Mouse (Mus musculus) forebrain, embryonic 15.5 days (tissue): ENCODE data around the gene Kif26b. TPM values are rescaled to one million over a fixed set of nuclear protein-coding genes. Genes with fewer than 3 reads are reported as not detected.
A peak's percentile ranks its signal among the peaks of the same experiment; 100 is the strongest.

ENCODE experiments used
- ATAC-seq: fragments of 200-750 bp; cut with Nextera tagmentation; replicated peaks from 2 replicates; pipeline ENCODE4 v1.8.0; 2017; ENCODE audit warnings: mild to moderate bottlenecking, moderate TSS enrichment, moderate library complexity
- H3K27ac ChIP-seq: fragments of 300-500 bp; sonication (generic); replicated peaks from 2 replicates; pipeline ENCODE4 v1.5.1; 2015; ENCODE audit warnings: mild to moderate bottlenecking, inconsistent platforms
- H3K27me3 ChIP-seq: fragments of 300-500 bp; sonication (generic); 2 replicates; pipeline ENCODE4 v1.6.1; 2015; ENCODE audit warnings: inconsistent platforms
- H3K36me3 ChIP-seq: fragments of 300-500 bp; sonication (generic); 2 replicates; pipeline ENCODE4 v1.6.1; 2015; ENCODE audit warnings: mild to moderate bottlenecking, inconsistent platforms
- H3K4me1 ChIP-seq: fragments of 300-500 bp; sonication (generic); 2 replicates; pipeline ENCODE4 v1.6.1; 2015; ENCODE audit warnings: inconsistent platforms
- H3K4me2 ChIP-seq: fragments of 300-500 bp; sonication (generic); replicated peaks from 2 replicates; pipeline ENCODE4 v1.6.1; 2015; ENCODE audit warnings: mild to moderate bottlenecking, inconsistent platforms
- H3K4me3 ChIP-seq: fragments of 300-500 bp; sonication (generic); 2 replicates; pipeline ENCODE4 v1.5.1; 2015; ENCODE audit warnings: mild to moderate bottlenecking, inconsistent platforms
- H3K9ac ChIP-seq: fragments of 300-500 bp; sonication (generic); replicated peaks from 2 replicates; pipeline ENCODE4 v1.6.1; 2015; ENCODE audit warnings: mild to moderate bottlenecking, inconsistent platforms
- H3K9me3 ChIP-seq: fragments of 300-500 bp; sonication (generic); 2 replicates; pipeline ENCODE4 v1.6.1; 2016; ENCODE audit warnings: inconsistent platforms
- WGBS: fragments of 180-500 bp; shearing (Covaris S2); methylation state at CpG from one replicate; pipeline ENCODE4 v1.1.7; 2015; ENCODE audit warnings: mixed read lengths; 5-methylcytosine and 5-hydroxymethylcytosine counted together
- polyA plus RNA-seq: library from polyadenylated mRNA; unstranded; fragments of >200 nt; fragmentation: Nextera tagmentation; extraction: Ambion mirVana; gene quantifications from 2 replicates; pipeline ENCODE4 v1.2.1, GENCODE M21; 2015

The Kif26b gene
- polyA plus RNA-seq, 1 experiment from 2014 or later: 4.3 TPM

DNA sequence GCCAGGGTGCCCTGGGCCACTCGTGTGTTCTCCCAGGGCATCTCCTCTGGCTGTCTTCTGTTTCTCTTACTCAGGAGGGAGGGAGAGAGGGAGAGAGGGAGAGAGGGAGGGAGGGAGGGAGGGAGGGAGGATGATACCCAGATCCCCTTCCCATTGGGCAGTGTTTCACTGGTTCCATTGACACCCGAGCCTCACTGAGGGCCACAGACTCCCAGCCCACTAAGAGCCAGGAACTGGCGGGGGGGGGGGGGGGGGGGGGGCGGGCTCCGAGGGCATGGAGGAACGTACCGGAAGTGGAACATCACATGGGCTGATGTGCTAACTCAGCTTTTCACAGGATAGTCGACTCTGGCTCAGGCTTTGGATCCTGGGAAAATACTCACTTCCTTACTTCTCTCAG lies 15.0 kb upstream of the Kif26b start:
- no peaks in the 10 kb centered on the region for H3K36me3 ChIP-seq
- H3K4me3 ChIP-seq: no peak overlapping the region
- H3K9me3 ChIP-seq: no peaks in the 10 kb centered on the region
- no peak overlapping the region for H3K4me2 ChIP-seq
- no peak overlapping the region for H3K9ac ChIP-seq
- no peaks in the 10 kb centered on the region for H3K4me1 ChIP-seq
- H3K27me3 ChIP-seq: no peaks in the 10 kb centered on the region
- no peak for ATAC-seq
- 35% methylated on average over 6 of the region's 8 CpGs for WGBS
- H3K27ac ChIP-seq: no peak overlapping the region

DNA sequence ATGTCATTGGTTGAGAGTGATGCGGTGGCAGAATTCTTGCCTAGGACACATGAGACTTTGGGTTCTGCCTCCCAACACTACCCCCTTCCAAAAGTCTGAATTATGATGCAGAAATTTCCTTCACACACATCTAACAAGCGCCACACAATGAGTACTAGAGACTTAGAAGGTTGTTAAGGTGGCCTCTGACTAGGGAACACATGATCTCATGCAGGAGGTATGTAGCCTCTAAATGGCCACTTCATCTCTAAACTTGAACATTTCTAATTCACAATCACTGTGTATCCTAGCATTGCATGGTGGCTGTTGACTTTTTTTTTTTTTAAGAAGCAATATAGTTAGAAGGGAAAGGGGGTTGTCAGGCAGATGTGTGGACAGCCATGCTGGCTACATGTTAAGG lies 13.1 kb upstream of the Kif26b start:
- Histone ChIP-seq H3K9me3 (no peaks in the 10 kb centered on the region), H3K36me3 (no peaks in the 10 kb centered on the region), H3K27ac (no peak overlapping the region), H3K27me3 (no peaks in the 10 kb centered on the region), H3K4me3 (no peak overlapping the region), H3K4me1 (no peaks in the 10 kb centered on the region), H3K9ac (no peak overlapping the region), H3K4me2 (no peak overlapping the region)
- WGBS: 76% methylated on average over 2 of the region's 2 CpGs
- no peak for ATAC-seq

DNA sequence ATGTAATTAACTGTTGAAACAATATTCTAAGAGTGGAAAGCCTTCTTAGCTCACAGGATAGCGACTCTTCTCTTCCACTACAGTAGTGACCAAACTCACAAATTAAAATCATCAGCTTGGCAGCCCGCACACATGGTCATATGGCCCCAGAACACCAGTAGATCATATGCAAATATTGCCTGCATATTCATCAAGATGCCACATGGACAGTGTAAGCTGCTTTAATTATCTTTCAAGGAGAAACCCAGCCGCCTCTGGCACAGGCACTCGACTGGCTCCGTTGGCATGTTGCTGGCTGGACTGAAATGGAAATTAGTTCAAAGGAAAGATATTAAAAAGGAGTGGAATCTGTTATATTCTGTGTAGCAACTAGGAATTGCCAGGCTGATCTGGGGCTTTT lies 6.5 kb upstream of the Kif26b start:
- Histone ChIP-seq H3K4me2 (no peak overlapping the region), H3K4me3 (no peak overlapping the region), H3K9me3 (no peaks in the 10 kb centered on the region), H3K4me1 (peaks cover 14% of the 10 kb centered on the region), H3K27me3 (no peaks in the 10 kb centered on the region), H3K9ac (no peak overlapping the region), H3K36me3 (no peaks in the 10 kb centered on the region), H3K27ac (peak overlapping the region; percentile 28)
- WGBS: 35% methylated on average over 5 of the region's 5 CpGs
- peak; percentile 79 for ATAC-seq

DNA sequence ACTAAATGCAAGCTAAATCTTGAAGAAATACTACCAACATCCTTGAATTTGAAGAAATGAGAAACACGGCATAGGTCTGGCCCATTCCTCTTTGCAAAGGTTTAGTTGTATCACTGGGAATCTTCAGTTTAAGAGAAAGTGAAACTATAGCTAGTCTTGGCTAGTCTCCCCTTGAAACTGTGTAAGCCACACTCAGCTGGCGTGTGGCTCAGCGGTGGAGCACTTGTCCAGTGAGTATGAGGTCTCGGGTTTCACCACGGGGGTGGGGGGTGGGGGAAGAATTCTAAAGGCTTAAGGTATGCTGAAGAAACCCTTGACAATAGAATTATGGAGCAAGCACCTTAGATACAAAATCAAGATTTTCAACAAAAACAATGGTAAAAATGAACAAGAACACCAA lies 5.8 kb upstream of the Kif26b start:
- Histone ChIP-seq H3K27ac (no peak overlapping the region), H3K27me3 (peaks cover 7% of the 10 kb centered on the region), H3K9me3 (no peaks in the 10 kb centered on the region), H3K4me1 (peaks cover 22% of the 10 kb centered on the region), H3K4me2 (no peak overlapping the region), H3K36me3 (no peaks in the 10 kb centered on the region), H3K9ac (no peak overlapping the region), H3K4me3 (no peak overlapping the region)
- WGBS: 54% methylated on average over 5 of the region's 5 CpGs
- no peak for ATAC-seq

DNA sequence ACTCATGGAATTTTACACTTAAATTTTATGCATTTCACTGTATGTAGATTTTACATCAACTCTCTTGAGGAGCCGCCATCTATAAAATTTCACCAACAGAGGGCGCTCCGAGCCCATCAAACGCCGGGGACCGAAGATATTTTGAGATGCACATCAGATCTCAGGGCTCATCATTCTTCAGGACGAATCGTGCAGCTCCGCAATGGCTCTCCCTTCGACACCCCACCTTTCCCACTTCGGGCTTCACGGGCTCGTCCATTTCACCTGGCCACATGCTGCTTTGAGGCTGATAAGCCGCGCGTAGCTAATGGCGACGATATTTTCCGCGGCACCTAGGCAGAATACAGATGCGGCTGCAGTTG lies 1.8 kb upstream of the Kif26b start:
- H3K9me3 ChIP-seq: no peaks in the 10 kb centered on the region
- under 1% methylated on average over 21 of the region's 21 CpGs for WGBS
- peak overlapping the region; percentile 73 for H3K9ac ChIP-seq
- peak overlapping the region; percentile 70 for H3K27ac ChIP-seq
- H3K36me3 ChIP-seq: no peaks in the 10 kb centered on the region
- peak; percentile 30 for ATAC-seq
- H3K4me2 ChIP-seq: peak overlapping the region; percentile 100
- H3K4me1 ChIP-seq: peaks cover 40% of the 10 kb centered on the region
- peak overlapping the region; percentile 78 for H3K4me3 ChIP-seq
- H3K27me3 ChIP-seq: peaks cover 12% of the 10 kb centered on the region

DNA sequence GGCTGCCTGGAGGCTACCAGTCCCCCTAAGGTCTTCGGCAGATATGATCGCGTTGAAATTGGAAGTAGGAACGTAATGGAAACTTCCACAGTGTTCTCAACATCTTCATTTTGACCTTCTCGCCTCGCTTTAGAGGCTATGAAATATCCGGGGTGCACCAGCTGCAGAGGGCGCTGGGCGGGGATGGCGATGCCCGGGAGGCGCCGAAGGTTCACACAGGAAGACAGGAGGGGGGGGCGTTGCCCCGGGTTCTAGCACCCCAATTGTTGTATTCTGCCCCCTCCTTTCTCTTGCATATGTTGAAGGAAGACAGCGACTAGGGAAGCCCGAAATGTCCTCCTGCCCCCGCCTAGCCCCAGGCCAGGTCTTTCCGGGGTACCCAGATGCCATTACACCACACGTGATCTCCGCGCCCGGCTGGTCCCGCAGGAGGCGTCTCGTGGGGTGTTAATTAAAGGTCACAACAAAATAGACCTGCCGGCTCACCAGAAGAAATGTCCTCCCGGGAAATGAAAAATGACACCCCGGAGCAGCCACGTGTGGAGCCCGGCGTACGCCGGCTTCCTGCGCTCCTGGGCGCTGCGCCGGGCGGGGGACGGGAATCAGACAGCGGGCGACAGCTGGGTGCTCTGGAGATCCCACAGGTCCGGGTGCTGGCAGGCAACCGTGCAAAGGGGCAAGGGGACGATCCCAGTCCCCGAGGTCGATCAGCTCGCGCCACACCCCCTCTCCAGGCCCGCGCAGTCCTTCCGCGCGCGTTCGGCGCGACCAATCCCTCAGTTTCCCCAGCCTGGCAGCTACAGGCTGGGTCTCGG lies 1.2 kb upstream of the Kif26b start:
- Histone ChIP-seq H3K36me3 (no peaks in the 10 kb centered on the region), H3K9ac (peak overlapping the region; percentile 73), H3K27ac (peak overlapping the region; percentile 70), H3K9me3 (no peaks in the 10 kb centered on the region), H3K4me2 (peak overlapping the region; percentile 100), H3K4me1 (peaks cover 39% of the 10 kb centered on the region), H3K27me3 (peaks cover 12% of the 10 kb centered on the region), H3K4me3 (peak overlapping the region; percentile 78)
- WGBS: under 1% methylated on average over 59 of the region's 59 CpGs
- peak; percentile 39 for ATAC-seq

DNA sequence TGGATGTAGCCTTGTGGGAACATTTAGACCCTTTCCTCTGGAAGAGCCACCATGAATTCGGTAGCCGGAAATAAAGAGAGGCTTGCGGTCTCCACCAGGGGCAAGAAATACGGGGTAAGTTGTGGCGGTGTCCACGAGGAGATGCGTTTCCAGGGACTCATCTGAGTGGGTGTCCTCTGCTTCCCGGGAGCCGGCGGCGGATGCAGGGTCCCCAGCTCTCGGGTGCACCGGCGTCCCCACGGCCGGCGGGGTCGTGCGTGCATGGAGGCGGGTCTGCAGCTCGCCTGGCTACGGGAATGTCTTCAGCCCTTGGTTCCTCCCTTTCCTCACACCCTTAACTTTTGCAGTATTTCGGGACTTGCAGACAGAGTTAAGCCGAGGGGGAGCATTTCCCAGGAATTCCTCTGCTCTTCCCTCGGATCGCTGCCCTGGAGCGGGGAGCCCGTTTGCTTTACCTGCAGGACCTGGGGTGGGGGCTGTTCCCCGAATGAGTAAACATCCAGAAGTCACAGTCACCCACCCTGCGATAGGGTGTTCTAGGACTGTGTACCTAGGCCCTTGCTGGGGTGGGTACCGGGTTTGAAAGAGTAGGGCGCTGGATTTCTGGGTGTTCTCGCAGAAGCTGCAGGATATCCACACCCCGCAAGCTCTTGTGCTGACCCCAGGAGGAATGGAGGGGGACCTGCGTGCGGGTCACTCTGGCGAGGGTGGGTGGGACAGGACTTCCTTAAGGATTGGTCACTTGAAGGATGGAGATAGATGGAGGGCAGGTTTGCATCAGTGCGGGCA lies 781 bp downstream of the Kif26b start:
- peak overlapping the region; percentile 100 for H3K4me2 ChIP-seq
- peak; percentile 7; the same call in 1 of the 2 replicates for ATAC-seq
- H3K9ac ChIP-seq: peak overlapping the region; percentile 73
- H3K9me3 ChIP-seq: no peaks in the 10 kb centered on the region
- H3K27me3 ChIP-seq: peaks cover 12% of the 10 kb centered on the region
- peak overlapping the region; percentile 78 for H3K4me3 ChIP-seq
- peaks cover 36% of the 10 kb centered on the region for H3K4me1 ChIP-seq
- H3K27ac ChIP-seq: peak overlapping the region; percentile 70; the same call in 1 of the 2 replicates
- H3K36me3 ChIP-seq: no peaks in the 10 kb centered on the region
- under 1% methylated on average over 38 of the region's 38 CpGs for WGBS

DNA sequence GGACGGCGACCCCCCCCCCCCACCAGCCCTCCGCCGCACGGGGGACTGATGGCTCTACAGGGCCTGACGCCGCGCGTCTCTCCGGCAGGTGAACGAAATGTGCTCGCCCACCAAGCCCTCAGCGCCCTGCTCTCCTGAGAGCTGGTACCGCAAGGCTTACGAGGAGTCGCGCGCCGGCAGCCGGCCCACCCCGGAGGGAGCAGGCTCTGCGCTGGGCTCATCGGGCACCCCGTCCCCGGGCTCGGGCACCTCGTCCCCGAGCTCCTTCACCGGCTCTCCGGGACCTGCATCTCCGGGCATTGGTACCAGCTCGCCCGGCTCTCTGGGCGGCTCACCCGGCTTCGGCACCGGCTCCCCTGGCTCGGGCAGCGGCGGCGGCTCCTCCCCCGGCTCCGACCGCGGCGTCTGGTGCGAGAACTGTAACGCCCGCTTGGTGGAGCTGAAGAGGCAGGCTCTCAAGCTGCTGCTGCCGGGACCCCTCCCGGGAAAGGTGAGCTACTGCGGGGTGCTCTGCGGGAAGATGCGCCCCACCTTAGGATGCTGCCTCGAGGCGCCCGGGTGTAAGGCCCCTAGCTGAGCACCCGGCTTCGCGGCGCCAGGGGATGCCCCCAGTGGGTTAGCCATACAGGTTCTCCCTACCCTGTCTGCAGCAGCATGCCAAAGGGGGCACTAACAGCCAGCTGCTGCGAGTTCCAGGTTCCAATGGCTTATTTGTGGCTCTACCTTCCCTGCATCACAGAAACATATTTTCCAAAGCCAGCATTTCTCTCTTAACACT lies 1.6 kb downstream of the Kif26b start:
- H3K27ac ChIP-seq: no peak overlapping the region
- peaks cover 12% of the 10 kb centered on the region for H3K27me3 ChIP-seq
- ATAC-seq: peak; percentile 55
- WGBS: under 1% methylated on average over 59 of the region's 62 CpGs
- H3K4me2 ChIP-seq: peak overlapping the region; percentile 100
- H3K4me1 ChIP-seq: peaks cover 36% of the 10 kb centered on the region
- H3K9me3 ChIP-seq: no peaks in the 10 kb centered on the region
- peak overlapping the region; percentile 78 for H3K4me3 ChIP-seq
- H3K9ac ChIP-seq: peak overlapping the region; percentile 73
- H3K36me3 ChIP-seq: no peaks in the 10 kb centered on the region

DNA sequence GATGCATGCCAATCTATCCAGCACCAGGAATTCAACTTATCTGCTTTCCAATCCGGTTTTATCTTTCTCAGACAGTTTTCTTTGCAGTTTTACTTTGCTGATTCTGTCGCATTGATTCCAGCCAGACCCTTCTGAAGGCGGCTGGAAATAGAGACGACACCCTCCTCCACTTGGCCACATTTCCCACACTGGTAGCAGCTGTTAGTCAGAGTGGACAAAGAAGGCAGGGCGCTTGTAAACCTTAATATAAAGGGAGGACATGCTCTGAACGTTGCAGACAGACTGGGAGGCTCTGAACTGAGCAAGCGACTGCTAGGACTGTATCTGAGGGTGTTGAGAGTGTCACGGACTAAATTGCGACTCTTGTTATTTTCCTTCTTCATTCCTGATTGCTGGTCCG lies 11.3 kb downstream of the Kif26b start:
- Histone ChIP-seq H3K9me3 (no peaks in the 10 kb centered on the region), H3K36me3 (no peaks in the 10 kb centered on the region), H3K4me3 (no peak overlapping the region), H3K9ac (no peak overlapping the region), H3K27ac (no peak overlapping the region), H3K4me2 (no peak overlapping the region), H3K4me1 (peaks cover 4% of the 10 kb centered on the region; the same call in 1 of the 2 replicates), H3K27me3 (no peaks in the 10 kb centered on the region)
- no peak for ATAC-seq
- 75% methylated on average over 10 of the region's 10 CpGs for WGBS

DNA sequence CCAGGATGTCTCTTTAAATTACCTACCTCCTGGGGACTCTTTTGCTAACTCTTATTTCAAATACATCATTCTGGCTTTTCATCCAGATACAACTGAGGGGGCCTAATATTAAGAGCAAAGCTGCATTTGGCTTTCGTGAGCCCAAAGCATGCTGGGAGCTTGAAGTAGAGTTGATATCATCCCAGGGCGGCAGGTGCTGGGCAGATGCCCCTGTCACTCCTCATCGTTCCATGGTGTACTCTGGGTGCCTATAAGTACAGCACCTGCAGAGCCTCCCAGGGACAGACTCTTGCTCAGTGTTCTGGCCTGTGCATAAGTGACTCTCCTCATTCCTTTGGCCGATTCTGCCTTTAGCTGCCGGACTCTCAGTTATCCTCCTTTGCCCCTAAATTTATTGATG lies 13.5 kb downstream of the Kif26b start:
- Histone ChIP-seq H3K4me1 (peaks cover 4% of the 10 kb centered on the region; the same call in 1 of the 2 replicates), H3K9me3 (no peaks in the 10 kb centered on the region), H3K27me3 (no peaks in the 10 kb centered on the region), H3K4me3 (no peak overlapping the region), H3K36me3 (no peaks in the 10 kb centered on the region), H3K4me2 (no peak overlapping the region), H3K27ac (no peak overlapping the region), H3K9ac (no peak overlapping the region)
- WGBS: 89% methylated on average over 5 of the region's 5 CpGs
- no peak for ATAC-seq

DNA sequence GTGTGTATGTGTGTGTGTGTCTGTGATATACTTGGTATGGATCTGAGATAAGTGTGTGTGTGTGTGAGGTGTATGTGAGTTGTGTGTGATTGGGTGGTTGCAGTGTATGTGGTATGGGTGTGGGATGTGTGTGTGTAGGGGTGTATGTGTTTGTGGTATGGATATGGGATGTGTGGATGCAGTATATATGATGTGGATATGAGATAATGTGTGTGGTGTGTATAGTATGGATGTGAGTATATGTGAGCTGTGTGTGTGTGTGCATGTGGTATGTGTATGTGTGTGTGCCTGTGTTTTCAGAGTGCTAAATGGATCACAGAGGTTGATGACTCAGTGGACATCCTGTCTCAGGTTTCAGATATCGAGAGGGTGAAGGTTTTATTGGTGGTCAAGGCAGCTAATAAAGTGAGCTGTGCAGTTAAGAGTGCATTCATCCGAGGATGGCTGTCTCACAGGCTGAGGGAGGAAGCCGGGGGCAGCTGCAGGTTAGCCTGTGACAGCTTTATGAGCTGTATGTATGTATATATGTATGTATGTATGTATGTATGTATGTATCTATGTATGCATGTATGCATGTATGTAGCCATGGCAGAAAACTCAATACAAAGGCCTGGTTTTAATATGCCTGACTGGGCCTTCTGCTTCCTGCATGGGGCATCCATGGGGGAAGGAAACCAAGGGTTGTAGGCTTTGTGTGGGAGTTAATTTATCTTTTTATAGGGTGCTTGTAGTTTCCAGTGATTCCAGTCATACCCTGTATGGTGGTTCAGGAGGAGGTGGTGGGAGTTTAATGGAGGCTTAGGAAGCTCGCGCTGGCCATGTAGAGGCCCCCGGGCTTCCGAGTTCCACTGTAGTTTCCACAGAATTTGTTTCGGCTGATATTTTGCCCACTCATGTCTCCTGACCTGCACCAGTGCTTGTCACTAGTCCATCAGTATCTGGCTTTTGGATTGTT lies 14.3 kb downstream of the Kif26b start:
- peaks cover 4% of the 10 kb centered on the region; the same call in 1 of the 2 replicates for H3K4me1 ChIP-seq
- H3K4me2 ChIP-seq: no peak overlapping the region
- H3K4me3 ChIP-seq: no peak overlapping the region
- 90% methylated on average over 8 of the region's 8 CpGs for WGBS
- no peak overlapping the region for H3K9ac ChIP-seq
- no peaks in the 10 kb centered on the region for H3K36me3 ChIP-seq
- no peaks in the 10 kb centered on the region for H3K9me3 ChIP-seq
- H3K27ac ChIP-seq: no peak overlapping the region
- ATAC-seq: no peak
- no peaks in the 10 kb centered on the region for H3K27me3 ChIP-seq
